Mouse (Mus musculus): ENCODE data around the gene Eif4e1b. TPM values are rescaled to one million over a fixed set of nuclear protein-coding genes. Genes with fewer than 3 reads are reported as not detected.

Eif4e1b gene
- polyA plus RNA-seq, 2 experiments from 2014 or later = not detected

GRCm38 (mm10) chr13:54803010-54803409 lies 19.2 kb downstream of the Eif4e1b start:
- no peak for ATAC-seq

GRCm38 (mm10) chr13:54805134-54805838 lies 21.5 kb downstream of the Eif4e1b start:
- ATAC-seq = no peak

GRCm38 (mm10) chr13:54806434-54806976 lies 22.7 kb downstream of the Eif4e1b start:
- ATAC-seq = no peak

DNA sequence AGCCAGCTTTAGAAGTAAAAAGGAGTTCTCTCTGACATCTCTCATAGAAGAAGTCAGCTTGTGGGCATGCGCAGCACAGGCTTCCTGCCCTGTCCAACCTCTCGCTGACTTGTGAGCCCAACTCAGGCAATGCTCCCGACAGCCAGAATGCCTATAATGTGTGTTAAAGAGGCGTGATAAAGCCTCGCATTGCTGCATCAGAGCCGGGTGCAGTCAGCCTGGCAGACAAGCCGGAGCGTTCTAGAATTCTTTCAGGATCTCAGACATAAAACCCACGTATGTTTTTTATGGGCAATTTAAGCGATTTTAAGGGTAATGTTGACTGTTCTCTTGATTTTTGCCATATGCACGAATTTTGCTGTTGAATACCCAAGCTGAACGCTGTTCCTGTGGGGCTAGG lies 24.3 kb downstream of the Eif4e1b start:
- ATAC-seq = no peak

- no peak for ATAC-seq
These were observed 27.7 kb downstream of the Eif4e1b start for GRCm38 (mm10) chr13:54811476-54811875.

GRCm38 (mm10) chr13:54813381-54813780 lies 29.6 kb downstream of the Eif4e1b start:
- ATAC-seq = no peak

DNA sequence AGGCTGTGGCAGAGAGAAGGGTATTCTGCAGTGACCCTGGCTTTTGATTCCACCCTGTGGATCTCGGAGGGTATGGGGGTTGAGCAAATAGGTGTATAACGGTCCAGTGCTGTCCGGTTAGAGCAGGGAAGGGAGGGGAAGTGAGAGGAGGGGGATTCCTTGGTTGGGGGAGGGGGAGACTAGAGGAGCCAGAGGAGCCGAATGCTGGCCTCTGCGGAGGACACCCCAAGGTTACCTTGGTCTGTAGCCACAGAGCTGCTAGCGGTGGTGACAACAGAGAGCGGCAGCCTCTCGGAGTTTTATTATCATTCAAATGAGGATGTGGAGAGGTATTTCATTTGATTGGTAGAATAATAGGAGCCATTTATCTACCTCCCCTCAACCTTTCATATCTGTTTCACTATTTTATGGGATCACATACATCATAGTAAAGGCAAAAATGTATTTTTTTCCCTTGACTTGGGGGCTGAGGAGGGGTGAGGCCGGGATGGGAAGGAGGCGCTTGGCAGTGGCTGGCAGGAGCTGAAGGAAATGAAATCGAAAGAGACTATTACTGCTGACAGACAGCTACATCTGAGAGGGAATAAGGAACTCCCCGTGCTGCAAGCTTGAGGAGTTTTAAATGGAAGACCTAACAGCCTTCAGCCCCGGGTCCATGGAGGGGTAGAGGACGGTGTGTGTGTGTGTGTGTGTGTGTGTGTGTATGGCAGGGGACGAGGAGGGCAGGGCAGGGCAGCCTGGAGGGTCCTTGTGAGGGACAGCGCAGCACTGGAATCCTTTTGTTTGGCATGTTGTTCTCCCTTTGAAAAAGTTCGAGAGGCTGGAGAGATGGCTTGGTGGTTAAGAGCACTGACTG lies 34.8 kb downstream of the Eif4e1b start:
- ATAC-seq = no peak

DNA sequence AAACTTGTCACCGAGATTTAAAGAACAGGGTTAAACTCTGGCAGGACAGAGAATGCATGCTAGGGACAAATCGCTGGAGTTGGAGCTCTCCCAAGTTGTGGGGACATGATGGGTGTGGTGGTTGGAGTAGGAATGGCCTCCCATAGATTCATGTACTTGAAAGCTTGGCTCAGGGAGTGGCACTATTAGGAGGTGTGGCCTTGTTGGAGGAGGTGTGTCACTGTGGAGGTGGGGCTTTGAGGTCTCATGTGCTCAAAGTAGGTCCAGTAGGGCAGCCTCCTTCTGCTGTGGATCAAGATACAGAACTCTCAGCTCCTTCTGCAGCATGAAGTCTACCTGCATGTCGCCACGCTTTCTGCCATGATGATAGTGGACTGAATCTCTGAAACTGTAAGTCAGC lies 37.3 kb downstream of the Eif4e1b start:
- ATAC-seq = no peak

DNA sequence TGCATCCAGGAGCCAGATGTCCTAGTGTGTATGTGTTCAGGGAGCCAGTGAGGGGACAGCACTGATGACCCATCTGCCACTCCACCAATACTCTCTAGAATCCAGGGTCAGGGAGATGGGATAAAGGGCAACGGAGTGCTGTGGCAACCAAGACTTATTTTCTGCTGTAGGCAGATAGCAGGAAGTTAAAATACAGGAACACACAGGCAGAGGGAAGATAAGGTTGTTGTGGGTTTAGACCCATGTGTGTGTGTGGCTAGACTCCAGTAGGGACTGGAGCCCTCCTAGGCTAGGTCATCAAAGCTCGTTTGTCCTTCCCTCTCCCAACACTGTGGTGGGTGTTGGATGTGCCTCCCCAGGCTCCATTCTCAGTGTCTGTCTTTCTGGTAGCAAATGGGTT lies 38.1 kb downstream of the Eif4e1b start:
- no peak for ATAC-seq

DNA sequence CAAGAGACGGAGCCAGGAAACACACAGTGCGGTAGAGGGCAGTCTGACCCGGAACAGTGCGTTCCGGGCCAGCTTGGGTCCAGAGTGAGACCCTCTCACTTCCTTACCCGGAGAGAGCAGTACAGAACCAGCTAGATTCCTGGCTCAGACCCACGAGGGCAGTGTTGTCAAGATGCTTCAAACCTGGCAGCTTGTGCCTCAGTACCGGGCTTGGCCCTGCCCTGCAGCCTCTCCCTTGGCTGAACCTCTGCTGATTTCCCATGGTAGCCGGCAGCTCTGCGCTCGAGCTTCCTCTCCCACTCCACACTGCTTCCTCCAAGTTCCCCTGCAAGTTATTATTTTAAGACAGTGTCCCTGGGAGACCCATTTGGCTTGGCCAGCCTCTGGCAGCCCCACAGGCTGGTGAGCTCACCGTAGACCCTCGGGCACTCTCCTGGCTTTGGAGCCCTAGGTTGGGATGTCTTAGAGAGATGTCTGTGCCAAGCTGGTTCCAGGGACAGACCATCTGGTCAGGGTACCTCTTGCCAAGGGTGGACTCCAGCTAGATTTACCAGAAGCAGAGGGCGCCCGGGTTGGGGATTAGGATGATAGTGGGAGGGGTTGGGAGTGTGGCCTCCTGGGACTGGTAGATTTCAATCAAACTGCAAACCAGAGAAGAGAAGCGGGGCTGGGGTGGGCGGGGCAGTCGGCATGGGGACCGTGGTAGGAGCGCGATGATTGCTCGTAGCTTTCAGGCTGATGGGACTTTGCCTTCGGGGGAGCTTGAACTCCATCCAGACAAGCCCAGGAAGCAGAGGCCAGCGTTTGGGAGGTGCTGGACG lies 40.5 kb downstream of the Eif4e1b start:
- ATAC-seq = no peak

GRCm38 (mm10) chr13:54827992-54828391 lies 44.2 kb downstream of the Eif4e1b start:
- ATAC-seq = no peak

- no peak for ATAC-seq
These were observed 44.7 kb downstream of the Eif4e1b start for GRCm38 (mm10) chr13:54828508-54828907.

DNA sequence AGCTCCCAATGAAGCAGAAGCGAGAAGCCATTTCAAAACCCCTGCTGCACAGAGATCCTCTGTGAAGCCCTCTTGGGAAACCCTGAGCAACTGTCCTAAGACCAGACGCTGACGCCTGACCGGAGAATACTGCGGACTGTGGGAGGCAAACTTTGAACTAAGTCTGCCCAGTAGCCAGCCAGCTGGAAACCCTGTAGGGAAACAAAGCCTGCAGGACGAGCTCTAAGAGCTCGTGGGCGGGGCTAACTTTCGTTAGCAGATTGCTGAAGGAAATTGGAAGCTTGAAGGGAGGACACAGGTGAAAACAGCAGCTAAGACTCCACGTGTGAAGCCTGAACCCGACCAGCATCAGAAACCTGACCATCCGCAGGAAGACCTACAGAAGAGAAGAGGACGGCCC lies 45.7 kb downstream of the Eif4e1b start:
- ATAC-seq = no peak

GRCm38 (mm10) chr13:54836351-54837030 lies 52.7 kb downstream of the Eif4e1b start:
- no peak for ATAC-seq

DNA sequence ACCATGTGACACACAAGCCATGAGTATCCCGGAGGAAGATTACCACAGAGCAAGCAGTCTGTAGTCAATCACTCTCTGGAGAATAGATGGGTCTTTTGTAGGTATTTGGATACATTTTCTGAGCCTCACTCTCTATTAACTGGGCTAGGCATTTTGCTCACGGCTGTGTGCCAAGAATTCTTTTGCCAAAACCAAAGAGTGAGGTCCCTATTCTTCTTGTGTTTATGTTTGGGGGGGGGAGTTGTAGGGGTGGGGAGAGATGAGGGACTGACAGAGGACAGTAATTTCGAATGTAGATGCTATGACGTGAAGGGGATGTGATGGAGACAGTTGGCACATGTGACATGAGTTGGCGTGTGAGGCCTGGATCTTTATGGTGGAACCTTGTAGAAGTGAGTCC lies 53.3 kb downstream of the Eif4e1b start:
- no peak for ATAC-seq

- ATAC-seq = no peak
These were observed 53.7 kb downstream of the Eif4e1b start for GRCm38 (mm10) chr13:54837471-54837889.

Other genes with a start within 250 kb of the Eif4e1b start
- gene 4833439L19Rik, start 218.6 kb upstream of the Eif4e1b start, polyA plus RNA-seq (2017; shearing (Covaris generic)) = 100 to 1,000 TPM in 1 of 2 experiments, 10 to 100 TPM in 1; 67.3 to 104 TPM
- 1 to 10 TPM; 3.8 to 5.0 TPM for gene Arl10, start 209.0 kb upstream of the Eif4e1b start, polyA plus RNA-seq (2017; shearing (Covaris generic))
- gene Nop16, start 193.9 kb upstream of the Eif4e1b start, polyA plus RNA-seq (2017; shearing (Covaris generic)) = 10 to 100 TPM; 59.5 to 64.6 TPM
- 100 to 1,000 TPM in 1 of 2 experiments, 10 to 100 TPM in 1; 98.7 to 110 TPM for gene Higd2a, start 193.8 kb upstream of the Eif4e1b start, polyA plus RNA-seq (2017; shearing (Covaris generic))
- 10 to 100 TPM; 15.6 to 16.2 TPM for gene Cltb, start 172.7 kb upstream of the Eif4e1b start, polyA plus RNA-seq (2017; shearing (Covaris generic))
- gene Faf2, start 162.2 kb upstream of the Eif4e1b start, polyA plus RNA-seq (2017; shearing (Covaris generic)) = 100 to 1,000 TPM in 1 of 2 experiments, 10 to 100 TPM in 1; 86.1 to 109 TPM
- gene Rnf44, start 90.1 kb upstream of the Eif4e1b start, polyA plus RNA-seq (2017; shearing (Covaris generic)) = 10 to 100 TPM; 25.5 to 30.0 TPM
- gene Cdhr2, start 82.5 kb upstream of the Eif4e1b start, polyA plus RNA-seq (2017; shearing (Covaris generic)) = not detected
- gene Gprin1, start 34.1 kb upstream of the Eif4e1b start, polyA plus RNA-seq (2017; shearing (Covaris generic)) = not detected
- 1 to 10 TPM in 1 of 2 experiments, under 1 TPM in 1; 0.30 to 1.1 TPM for gene Sncb, start 17.4 kb upstream of the Eif4e1b start, polyA plus RNA-seq (2017; shearing (Covaris generic))
- 1 to 10 TPM; 2.1 to 2.7 TPM for gene Tspan17, start 5.4 kb downstream of the Eif4e1b start, polyA plus RNA-seq (2017; shearing (Covaris generic))
- gene Unc5a, start 165.4 kb downstream of the Eif4e1b start, polyA plus RNA-seq (2017; shearing (Covaris generic)) = under 1 TPM in 1 of 2 experiments, not detected in 1; 0.46 TPM
- gene Hk3, start 237.4 kb downstream of the Eif4e1b start, polyA plus RNA-seq (2017; shearing (Covaris generic)) = 1 to 10 TPM in 1 of 2 experiments, under 1 TPM in 1; 0.50 to 1.8 TPM